Mouse (Mus musculus) heart, postnatal 0 days (tissue): ENCODE data around the gene Atp5g1.

ENCODE experiments used
- CTCF ChIP-seq: IDR thresholded peaks from 2 replicates; pipeline ENCODE4 v1.5.1; 2016; ENCODE audit warnings: antibody characterized with exemption, control low read depth, low read depth
- EP300 ChIP-seq: IDR thresholded peaks from 2 replicates; pipeline ENCODE4 v1.6.1; 2016; ENCODE audit warnings: antibody characterized with exemption, low read depth

DNA sequence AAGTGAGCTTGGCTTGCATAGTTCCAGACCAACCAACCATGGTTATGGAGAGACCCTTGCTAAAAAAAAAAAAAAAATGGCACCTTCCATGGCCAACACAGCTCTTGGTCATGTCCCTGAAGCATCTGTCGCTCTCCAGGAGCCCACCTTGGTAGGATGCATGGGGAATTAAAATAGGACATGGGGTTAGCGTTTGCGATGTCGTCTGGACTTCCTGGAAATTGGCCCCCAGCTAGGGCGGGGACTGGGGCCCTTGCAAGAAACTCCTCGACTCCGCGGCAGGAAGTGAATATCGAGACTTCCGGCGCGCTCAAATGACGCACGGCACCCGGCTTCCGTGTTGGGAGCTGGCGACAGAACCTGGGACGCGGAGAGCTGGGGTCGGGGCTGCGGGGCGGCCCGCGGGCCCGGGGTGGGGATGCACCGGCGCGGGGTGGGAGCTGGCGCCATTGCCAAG is 40.8 kb downstream of the Atp5g1 start, which contains the start of gene Snf8:
- TF ChIP-seq CTCF (no peak), EP300 (peak; percentile 72; the same call in 1 of the 2 replicates)
